Mouse (Mus musculus): ENCODE results near the gene Arnt.
"Not testable (repeated sequence)": the region's sequence is repeated elsewhere in the genome, so short reads cannot be mapped to it uniquely, and the experiment has no call there.

Gene Arnt

DNA sequence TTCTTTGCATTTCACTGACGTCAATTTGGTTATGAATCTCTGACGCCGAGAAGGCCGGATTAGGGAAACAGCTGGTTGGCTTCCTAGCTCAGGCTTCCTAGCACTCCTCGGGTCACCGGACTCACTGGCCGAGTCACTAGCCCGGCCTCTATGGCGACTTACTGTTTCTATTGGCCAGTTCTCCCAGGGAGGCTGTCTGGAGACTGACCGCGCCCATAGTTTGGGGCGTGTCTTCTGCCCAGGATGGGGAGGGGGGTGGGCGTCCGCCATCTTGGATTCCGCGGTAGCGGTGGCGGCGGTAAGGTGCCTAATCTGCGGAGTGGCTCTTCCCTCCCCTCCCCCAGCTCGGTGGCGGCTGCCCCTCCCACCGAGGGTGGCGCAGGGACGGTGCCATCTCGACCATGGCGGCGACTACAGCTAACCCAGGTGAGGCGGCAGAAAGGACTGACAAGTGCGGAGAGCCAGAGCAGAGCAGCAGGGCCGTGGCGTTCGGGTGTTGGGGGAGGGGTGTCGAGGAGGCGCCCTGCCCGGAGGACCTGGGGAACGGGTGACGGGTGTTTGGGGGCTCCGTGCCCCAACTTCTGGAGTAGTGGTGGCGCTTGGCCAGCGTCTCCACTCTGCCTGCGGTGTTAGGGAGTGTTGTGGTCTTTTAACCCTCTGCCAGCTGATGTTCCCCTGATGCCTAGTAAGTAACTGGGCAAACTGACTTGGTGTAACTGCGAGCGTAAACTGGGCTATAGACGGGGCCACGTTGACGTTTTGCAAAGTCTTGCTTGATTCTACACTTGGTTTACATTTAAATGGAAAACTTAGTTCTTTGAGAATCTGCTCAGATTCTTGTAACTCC is at the start of gene Arnt:
TSS of gene Arnt (plus strand) at position 253 of the 847 bp plus-strand sequence.
- DNase-seq (ENCODE audit: low spot score), result peak; percentile 92

GRCm38 (mm10) chr3:95385401-95386075 is 48.6 kb upstream of the Arnt start:
- no peak for DNase-seq (ENCODE audit: low spot score)

- no peak for DNase-seq (ENCODE audit: low spot score)
Measured at GRCm38 (mm10) chr3:95394385-95394784, 39.8 kb upstream of the Arnt start.

- DNase-seq (ENCODE audit: low spot score), result no peak
Measured at GRCm38 (mm10) chr3:95402741-95403140, 31.4 kb upstream of the Arnt start, which contains the start of gene 4930558C23Rik. 4930558C23Rik (minus strand) TSS chr3:95402841.

GRCm38 (mm10) chr3:95407728-95408127 is 26.5 kb upstream of the Arnt start:
- DNase-seq (ENCODE audit: low spot score), result no peak

GRCm38 (mm10) chr3:95408852-95409251 is 25.3 kb upstream of the Arnt start:
- DNase-seq (ENCODE audit: low spot score), result no peak

- no peak for DNase-seq (ENCODE audit: low spot score)
Measured at GRCm38 (mm10) chr3:95412268-95412667, 21.9 kb upstream of the Arnt start.

- DNase-seq (ENCODE audit: low spot score), result no peak
Measured at GRCm38 (mm10) chr3:95417866-95418265, 16.3 kb upstream of the Arnt start.

DNA sequence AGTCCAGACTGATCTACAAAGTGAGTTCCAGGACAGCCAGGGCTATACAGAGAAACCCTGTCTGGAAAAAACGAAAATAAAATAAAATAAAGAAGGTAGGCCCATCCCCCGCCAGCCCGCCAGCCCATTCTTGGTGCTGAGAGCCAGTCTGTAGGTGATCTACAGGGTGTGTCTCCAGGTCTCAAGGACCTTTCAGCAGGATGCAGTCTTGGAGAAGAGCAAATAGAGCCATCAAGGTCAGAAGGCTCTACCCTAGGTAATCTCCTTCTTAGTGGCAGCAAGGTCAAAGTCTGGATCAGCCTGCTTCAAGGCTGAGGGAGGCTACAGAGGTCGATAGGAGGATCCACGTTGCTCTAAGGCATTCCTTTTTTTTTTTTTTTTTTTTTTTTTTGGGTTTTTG is 7.7 kb upstream of the Arnt start:
- not testable (repeated sequence) for DNase-seq (ENCODE audit: low spot score)

- not testable (repeated sequence) for DNase-seq (ENCODE audit: low spot score)
Measured at GRCm38 (mm10) chr3:95427117-95427890, 6.9 kb upstream of the Arnt start.

DNA sequence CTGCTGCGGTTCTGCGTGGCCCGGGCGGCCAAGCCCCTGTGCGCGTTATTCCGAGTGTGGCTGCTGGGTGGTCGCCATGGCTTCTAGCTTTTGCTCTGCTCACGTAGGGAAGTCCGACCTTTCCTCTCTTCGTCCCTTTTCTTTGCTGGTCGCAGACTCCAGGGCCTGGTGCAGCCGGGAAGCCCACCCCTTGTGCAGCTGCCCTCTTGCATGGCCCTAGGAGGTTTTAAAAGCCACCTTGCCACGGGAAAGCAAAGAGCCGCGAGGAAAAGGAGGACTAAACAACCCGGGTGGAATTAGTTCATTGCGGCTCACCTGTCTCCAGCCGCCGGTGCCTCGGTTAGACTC is 6.3 kb upstream of the Arnt start:
- peak; percentile 18 for DNase-seq (ENCODE audit: low spot score)

- not testable (repeated sequence) for DNase-seq (ENCODE audit: low spot score)
Measured at GRCm38 (mm10) chr3:95428423-95428822, 5.8 kb upstream of the Arnt start.

- DNase-seq (ENCODE audit: low spot score), result no peak
Measured at GRCm38 (mm10) chr3:95433301-95433915, 780 bp upstream of the Arnt start.

DNA sequence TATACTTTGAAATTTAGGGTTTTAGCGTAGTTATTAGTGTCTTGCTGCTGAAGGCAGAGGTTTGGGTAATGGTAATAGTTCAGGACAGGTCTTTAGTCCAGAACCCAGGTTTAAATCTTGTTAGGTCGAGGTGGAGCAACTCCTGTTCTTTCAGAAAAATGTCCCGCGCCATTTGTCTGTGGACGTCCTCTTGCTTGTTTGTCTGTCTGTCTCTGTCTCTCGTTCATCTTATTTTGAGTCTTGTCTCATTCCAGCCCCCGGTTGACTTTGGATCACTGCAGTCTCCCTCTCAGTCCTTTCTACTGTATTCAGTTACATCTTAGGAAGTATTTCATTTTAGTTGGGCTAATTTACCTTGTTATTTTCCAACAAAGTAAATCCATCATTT is 789 bp downstream of the Arnt start:
- DNase-seq (ENCODE audit: low spot score), result no peak

DNA sequence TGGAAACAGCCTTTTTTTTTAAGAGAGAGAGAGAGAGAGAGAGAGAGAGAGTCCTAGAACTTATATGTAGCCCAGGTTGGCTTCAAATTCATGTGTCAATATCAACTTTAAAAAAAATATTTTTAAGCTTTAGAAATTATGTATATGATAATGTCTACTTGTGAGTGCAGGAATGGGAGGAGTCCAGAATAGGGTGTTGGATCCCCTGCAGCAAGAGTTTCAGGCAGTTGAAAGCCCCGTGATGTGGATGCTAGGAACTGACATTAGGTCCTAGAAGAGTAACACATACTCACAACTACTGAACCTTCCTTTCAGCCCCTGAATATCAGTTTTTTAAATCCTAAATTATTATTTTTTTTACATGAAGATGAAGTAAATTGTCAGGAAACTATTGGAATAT is 1.4 kb downstream of the Arnt start:
- DNase-seq (ENCODE audit: low spot score), result no peak

DNA sequence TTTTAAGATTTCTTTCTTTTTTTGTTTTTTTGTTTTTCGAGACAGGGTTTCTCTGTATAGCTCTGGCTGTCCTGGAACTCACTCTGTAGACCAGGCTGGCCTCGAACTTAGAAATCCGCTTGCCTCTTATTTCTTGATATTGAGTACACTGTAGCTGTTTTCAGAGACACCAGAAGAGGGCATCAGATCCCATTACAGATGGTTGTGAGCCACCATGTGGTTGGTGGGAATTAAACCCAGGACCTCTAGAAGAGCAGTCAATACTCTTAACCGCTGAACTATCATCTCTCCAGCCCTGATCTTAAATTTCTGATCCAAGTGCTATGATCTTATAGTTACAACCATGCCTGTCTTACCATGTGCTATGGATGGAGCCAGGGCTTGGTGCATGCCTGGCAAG is 4.4 kb downstream of the Arnt start:
- DNase-seq (ENCODE audit: low spot score), result not testable (repeated sequence)

GRCm38 (mm10) chr3:95439670-95440069 is 5.5 kb downstream of the Arnt start:
- no peak for DNase-seq (ENCODE audit: low spot score)

DNA sequence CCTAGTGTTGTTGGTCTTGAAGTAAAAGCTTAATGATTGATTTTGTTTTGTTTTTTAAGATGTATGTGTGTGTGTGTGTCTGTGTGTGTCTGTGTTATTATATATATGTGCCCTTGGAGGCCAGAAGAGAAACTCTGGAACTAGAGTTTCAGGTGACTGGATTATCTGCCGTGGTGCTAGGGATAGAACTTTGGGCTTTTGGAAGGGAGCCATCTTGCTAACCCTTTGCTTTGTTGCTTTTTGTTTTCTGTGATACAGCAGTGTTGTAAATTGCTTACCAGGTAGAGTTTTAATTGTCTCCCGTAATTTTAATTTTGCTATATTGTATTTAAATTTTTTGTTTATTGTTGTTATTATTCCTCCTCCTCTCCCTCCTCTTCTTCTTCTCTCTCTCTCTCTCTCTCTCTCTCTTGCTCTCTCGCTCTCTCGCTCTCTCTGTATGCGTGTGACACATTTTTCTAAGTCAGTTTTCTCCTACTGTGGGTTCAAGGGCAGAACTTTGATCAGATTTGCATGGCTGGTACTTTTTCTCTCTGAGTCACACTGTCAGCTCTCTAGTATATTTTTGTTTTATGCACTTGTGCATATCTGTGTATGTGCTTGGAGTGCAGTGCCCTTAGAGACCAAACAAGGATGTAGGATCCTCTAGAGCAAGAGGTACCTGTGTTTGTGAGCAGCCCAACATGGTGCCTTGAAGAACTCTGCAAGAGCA is 8.4 kb downstream of the Arnt start:
- DNase-seq (ENCODE audit: low spot score), result no peak

DNA sequence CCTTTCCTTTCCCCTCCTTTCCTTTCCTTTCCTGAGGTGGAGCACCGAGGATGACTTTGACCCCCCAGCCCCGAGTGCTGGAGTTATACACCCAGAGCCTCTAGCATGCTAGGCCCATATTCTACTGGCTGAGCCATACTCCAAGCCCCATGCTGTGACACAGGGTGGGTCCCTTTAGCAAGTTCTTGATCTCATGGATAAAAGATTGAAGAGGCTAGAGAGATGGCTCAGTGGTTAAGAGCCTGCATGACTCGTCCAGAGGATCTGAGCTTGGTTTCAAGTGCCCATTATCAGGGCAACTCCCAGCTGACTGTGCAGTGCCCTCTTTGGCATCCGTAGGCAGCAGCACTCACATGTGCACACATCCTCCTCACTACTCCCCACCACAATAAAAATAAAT is 11.1 kb downstream of the Arnt start:
- DNase-seq (ENCODE audit: low spot score), result no peak

DNA sequence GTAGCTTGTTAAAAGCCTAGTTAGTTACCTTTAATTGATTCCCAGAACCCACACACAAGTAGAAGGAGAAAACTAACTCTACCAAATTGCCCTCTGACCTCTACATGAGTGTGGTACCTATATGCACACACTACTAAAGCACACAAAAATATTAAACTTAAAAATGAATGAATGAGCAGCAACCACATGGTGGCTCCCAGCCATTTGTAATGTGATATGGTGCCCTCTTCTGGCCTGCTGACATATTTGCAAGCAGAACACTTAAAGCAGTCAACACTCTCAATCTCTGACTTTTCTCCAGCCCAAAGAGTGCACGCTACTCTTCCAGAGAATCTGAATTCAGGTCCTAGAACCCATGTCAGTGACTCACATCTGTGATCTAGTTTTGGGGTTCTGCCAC is 16.2 kb downstream of the Arnt start:
- peak; percentile 22 for DNase-seq (ENCODE audit: low spot score)

GRCm38 (mm10) chr3:95450915-95451314 is 16.7 kb downstream of the Arnt start:
- DNase-seq (ENCODE audit: low spot score), result no peak

GRCm38 (mm10) chr3:95456367-95456766 is 22.2 kb downstream of the Arnt start:
- DNase-seq (ENCODE audit: low spot score), result no peak

Measured in layer of hippocampus, adult 11-12 months (tissue).